Mouse (Mus musculus) ovary, postnatal 14 days (tissue): ENCODE data around the gene Snx15.

Source experiments
- DNase-seq: peaks from one replicate; pipeline ENCODE4 v3.0.0; 2022; ENCODE audit warnings: low spot score

The Snx15 gene

DNA sequence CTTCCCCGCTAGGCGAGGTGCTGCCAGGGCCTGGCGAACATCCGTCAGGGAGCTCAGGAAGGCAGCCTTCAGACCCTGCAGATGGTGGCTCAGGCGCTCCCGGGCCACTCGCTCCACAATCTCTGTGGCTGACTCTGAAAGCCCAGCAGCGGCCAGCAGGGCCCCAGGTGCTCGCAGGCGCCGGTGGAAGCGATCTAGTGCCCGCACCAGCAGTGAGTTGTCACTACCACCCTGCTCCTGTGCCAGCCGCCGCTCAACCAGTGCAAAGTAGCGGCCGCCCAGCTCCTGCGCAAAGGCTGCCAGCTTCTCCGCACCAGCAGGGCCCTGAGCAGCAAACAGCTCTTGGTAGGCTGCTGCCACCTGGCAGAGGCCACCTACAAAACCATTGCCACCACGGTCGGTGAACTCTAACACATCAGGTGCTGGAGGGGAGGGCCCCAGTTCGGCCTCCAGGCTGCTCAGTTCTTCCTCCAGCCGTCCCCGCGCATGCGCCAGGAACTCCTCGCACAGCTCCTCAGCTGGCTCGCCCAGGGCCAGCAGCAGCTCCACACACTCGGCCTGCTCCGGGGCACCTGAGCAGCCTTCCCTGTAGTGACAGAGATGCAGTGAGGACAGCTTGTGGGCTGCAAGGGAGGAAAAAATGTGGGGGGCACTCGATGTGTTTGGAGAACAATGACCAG lies 57.4 kb downstream of the Snx15 start:
- no peak for DNase-seq

DNA sequence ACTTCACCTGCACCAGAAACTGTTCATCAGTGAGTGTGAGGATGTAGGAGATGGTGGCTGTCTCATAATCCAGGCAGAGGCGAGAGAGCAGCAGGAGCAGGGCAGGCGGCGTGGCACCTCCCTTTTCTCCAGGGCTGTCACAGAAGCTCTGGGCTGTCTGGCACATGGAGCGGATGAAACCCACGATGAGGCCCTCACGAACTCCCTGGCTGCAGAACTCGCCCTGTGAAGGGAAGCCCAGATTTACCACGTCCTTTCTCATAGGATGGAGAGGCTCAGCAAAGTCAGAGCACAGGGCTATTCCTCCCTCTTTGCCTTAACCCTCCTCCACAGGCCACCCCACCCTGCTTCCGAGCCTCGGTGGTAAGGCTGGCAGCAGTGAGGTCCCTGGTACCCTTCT lies 58.3 kb downstream of the Snx15 start:
- no peak for DNase-seq
